Mouse (Mus musculus) frontal cortex, postnatal 10 days (tissue): ENCODE data around the gene Hddc2.
"Not testable (repeated sequence)": the region's sequence is repeated elsewhere in the genome, so short reads cannot be mapped to it uniquely, and the experiment has no call there.

Source experiments
- DNase-seq, 2 experiments: peaks; one replicate each; pipeline ENCODE4 v3.0.0; 2022; ENCODE audit warnings: low spot score in 2 of 2, mixed read lengths in 1 of 2

The Hddc2 gene

GRCm38 (mm10) chr10:31352845-31353427 lies 39.8 kb downstream of the Hddc2 start:
- no peak for DNase-seq

- no peak for DNase-seq
Observed at GRCm38 (mm10) chr10:31354141-31354540, 41.0 kb downstream of the Hddc2 start.

- DNase-seq, result no peak
Observed at GRCm38 (mm10) chr10:31354886-31355461, 41.8 kb downstream of the Hddc2 start.

GRCm38 (mm10) chr10:31359749-31360148 lies 46.6 kb downstream of the Hddc2 start:
- DNase-seq, result no peak

- not testable (repeated sequence) for DNase-seq
Observed at GRCm38 (mm10) chr10:31370200-31370599, 57.0 kb downstream of the Hddc2 start.
